Mouse (Mus musculus): ENCODE results near the gene Cldn7.
"Not testable (repeated sequence)": the region's sequence is repeated elsewhere in the genome, so short reads cannot be mapped to it uniquely, and the experiment has no call there.

Cldn7 gene

DNA sequence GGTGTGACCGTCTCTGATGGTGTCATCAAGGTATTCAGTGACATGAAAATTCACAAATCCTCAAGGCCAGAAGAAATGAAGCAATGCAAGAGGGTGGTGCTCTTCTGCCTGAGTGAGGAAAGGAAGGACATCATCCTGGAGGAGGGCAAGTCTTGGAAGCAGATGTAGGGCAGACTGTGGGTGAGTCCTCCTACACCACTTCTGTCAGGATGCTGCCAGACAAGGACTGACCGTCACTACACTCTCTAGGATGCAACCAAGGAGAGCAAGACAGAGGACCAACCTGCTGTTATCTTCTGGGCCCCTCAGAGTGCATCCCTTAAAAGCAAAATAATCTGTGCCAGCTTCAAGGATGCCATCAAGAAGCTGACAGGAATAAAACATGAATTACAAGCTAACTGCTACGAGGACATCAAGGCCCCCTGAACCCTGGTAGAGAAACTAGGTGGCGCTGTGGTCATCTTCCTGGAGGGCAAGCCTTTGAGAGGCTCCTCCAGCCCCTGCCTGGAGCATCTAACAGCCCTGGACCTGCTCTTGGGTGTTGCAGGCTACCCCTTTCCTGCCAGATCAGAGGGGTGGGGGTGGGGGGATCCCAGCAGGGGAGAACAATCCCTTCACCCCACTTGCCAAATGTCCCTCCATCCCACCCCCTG, 13.6 kb upstream of the Cldn7 start:
- CTCF ChIA-PET, result interaction anchor here (0.6 to 1.0 kb wide), 3 partner anchors 15 to 149 kb away, joined by 3 read pairs; no protein-coding TSS in a partner anchor

DNA sequence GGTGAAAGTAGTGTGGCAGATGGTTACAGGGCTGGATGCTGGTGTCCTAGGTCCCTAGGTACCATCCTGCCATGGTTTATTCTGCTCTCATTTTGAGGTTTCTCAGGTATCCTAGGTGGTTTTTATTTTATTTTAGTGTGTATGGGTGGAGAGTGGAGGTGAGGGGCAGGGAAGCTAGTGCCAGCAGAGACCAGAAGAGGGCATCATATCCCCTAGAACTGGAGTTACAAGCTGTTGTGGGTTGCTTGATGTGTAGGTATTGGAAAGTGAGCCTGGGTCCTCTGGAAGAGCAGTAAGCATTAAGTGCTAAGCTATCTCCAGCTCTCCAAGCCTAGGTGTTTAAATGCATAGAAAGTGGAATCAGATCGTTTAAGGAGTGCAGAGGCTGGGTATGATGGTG, 12.3 kb upstream of the Cldn7 start:
- CTCF ChIA-PET, result no interaction called here

DNA sequence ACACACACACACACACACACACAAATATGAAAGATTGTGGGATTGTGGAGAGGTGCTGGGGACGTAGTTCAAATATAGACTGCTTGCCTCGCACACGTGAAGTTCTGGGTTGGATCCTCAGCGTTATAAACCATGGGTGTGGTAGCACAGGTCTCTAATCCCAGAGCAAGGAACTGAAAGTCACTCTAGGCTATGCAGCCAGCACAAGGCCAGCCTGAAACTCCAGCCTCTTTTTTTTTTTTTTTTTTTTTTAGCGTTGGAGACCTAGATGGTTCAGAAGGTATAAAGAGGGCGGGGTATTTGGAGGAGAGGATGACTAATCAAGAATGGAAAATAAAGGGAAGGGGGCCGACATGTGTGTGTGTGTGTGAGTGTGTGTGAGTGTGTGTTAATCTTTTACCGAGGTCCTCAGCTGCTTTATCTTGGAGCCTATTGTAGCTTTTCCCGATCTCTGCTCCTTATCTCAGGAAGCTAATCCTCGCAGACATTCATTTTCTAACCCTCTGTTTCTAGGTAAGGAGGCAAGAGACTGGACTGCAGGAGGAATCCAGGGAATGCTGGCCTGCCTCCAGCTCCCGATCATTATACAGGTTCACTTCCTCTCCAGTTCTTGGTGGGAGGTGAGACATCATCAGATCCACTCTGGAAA, 11.2 kb upstream of the Cldn7 start:
- CTCF ChIA-PET, result interaction anchor here (1.1 kb wide), 1 partner anchor 10 kb away, joined by 3 read pairs; no protein-coding TSS in a partner anchor

DNA sequence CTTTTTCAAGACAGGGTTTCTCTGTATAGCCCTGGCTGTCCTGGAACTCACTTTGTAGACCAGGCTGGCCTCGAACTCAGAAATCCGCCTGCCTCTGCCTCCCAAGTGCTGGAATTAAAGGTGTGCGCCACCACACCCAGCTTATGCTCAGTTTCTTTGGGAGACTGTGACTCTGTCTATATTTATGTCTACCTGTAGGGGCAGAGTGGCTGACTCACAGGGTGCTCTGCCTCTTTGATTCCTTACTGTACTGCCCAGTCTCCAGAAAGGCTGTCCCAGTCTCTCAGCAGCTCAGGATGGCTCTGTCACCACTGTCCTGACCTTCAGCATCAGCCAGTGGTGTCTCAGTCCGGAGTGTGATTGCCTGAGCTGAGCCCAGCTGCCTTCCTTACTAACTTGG, 9.0 kb upstream of the Cldn7 start:
- CTCF ChIA-PET, result not testable (repeated sequence)

DNA sequence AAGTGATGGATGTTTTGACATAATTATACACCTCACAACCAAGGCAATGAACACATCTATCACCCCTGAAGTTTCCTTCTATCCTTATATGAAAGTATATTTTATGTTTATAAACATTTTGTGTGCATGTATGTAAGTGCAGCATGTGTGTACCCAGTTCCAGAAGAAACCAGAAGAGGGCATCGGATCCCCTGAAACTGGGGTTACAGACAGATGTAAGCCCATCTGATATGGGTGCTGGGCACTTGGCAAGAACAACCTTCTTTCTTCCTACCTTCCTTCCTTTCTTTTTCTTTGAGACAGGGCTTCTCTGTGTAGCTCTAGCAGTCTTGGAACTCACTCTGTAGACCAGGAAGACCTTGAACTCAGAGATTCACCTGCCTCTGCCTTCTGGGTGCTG, 8.4 kb upstream of the Cldn7 start:
- CTCF ChIA-PET, result no interaction called here

DNA sequence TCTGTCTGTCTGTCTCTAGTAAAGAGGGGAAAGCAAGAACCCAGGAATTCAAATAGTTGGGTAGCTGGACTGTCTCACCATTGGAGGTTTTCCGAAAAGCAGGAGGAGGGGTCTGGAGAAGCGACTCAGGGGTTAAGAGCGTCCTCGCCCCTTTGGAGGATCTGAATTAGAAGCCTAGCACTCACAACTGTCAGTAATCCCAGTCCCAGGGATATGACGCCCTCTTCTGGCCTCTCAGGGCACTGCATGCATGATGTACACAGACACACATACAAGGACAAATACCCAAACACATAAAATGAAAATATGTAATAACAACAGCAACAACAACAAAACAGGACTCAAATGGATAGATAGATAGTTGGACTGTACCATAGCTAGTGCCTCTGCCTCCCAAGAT, 4.0 kb upstream of the Cldn7 start:
- CTCF ChIA-PET, result no interaction called here

DNA sequence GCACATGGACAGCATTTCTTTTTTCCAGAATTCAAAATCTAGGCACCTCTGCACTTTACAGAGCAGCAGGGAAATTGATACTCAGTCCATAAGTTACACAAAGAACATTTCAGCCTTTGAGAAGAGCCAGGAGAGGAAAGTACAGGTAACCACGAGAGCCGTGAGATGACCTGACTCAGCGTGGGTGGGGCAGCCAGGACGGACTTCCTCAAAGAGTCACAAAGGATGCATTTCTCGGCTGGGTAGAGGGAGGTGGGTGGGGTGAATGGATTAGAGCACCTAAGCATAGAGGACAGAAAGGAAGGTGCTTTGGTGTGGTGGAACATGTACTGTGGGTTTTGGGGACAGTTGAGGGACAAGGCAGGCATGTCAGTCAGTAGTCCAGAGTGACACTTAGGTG, 2.7 kb upstream of the Cldn7 start:
- CTCF ChIA-PET, result no interaction called here

DNA sequence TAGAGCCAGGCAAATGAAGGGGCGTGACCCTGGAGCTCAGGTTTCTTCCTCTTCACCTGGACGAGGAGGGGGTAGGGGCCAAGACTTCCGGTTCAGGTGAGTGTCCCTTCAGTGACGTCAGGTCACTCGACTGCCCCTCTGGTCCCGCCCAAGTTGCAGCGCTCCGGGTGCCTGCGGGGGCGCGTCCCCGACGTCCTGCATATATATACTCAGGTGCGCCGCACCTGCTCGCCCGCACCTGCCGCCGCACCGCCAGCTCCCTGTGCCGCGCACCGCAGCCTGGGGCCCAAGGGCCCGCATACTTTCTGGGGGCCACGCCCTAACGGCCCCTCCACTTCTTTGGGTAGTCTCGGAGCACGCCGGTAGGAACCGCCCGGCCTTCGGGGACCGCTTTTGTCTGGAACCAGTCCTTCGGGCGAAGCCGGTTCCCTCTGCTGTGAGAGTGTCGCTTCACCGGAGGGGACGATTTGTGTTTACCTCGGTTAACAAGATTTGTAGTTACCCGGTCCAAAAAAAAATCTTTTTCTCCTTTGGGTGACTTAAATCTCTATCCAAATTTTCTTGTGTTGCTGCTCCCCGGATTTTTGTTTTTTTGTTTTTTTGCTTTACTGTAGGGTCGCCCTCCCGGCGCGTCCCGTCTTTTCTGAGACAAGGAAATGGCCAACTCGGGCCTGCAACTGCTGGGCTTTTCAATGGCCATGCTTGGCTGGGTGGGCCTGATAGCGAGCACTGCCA, 859 bp downstream of the Cldn7 start:
- CTCF ChIA-PET, result interaction anchor here (1.0 kb wide), 1 partner anchor 18 kb away, joined by 3 read pairs; the partner anchor contains the start of gene Slc2a4

DNA sequence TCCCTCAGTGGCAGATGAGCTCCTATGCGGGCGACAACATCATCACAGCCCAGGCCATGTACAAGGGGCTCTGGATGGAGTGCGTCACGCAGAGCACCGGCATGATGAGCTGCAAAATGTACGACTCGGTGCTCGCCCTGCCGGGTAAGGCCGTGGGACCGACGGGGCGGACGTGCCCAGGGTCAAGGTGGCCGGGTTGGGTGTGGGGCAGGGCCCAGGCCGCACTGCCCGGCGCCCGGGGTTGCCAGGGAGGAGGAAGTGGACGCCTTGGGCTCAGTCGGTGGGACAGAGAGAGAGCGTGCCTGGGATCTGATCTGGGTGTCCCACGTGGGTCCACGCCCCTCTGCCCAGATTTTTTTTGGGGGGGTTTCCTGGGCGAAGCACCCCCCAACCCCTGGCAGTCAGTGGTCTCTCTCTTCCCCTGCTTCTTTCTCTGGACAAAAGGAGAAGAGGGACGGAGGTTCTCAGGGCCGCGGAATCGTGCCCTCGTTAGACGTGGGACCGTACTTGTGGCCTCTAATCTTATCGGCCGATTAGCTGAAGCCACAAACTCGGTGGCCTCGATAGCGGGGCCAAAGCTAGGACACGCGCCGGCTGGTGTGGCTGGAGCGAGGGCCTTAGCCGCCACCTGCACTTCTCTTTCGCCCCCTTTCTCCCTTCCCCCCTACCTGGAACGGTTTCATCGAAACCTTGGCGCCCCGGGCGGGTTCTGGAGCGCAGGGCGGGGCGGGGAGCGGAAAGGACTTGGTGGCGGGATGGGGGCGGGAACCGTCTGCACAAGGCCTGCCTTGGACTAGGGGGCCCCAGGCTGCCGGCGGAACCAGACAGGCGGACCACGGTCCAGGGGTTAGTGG, 1.7 kb downstream of the Cldn7 start:
- CTCF ChIA-PET, result no interaction called here

DNA sequence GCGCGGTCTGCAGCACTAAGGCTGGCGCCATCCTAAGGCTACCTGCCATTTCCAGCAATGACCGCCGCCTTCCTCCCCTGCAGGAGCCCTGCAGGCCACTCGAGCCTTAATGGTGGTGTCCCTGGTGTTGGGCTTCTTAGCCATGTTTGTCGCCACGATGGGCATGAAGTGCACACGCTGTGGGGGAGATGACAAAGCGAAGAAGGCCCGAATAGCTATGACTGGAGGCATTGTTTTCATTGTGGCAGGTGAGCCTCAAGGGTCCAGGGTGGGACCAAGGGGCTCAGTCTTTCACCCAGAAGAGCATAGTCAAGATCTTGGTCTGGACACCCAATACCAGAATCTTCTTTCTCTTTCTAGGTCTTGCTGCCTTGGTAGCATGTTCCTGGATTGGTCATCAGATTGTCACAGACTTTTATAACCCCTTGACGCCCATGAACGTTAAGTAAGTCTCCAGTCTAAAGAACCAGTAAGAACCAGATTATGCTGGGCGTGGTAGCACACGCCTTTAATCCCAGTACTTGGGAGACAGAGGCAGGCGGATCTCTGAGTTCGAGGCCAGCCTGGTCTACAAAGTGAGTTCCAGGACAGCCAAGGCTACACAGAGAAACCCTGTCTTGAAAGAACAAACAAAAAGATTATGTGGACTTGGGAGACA, 2.4 kb downstream of the Cldn7 start:
- CTCF ChIA-PET, result interaction anchor here (0.5 kb wide), 1 partner anchor 114 kb away, joined by 7 read pairs; no protein-coding TSS in a partner anchor

DNA sequence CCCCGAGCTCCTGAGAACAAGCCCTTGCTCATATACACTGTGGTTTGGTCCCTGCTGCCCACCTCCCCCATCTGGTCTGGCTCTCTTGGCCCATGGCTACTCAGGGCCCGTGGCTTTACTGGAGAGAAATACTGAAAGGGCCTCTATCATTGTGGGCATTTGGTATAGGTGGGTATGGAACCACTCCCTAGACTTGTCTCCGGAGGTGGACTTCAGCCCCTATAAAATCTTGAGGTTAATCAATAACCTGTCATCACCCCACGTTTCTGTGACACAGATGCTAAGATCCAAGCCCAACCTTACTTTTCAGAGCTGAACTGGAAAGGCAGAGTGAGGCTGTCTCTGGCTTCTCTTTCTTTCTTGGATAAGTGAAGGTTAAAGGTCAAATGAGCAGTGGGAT, 4.2 kb downstream of the Cldn7 start:
- CTCF ChIA-PET, result interaction anchor here (0.5 kb wide), 1 partner anchor 74 kb away, joined by 5 read pairs; no protein-coding TSS in a partner anchor

DNA sequence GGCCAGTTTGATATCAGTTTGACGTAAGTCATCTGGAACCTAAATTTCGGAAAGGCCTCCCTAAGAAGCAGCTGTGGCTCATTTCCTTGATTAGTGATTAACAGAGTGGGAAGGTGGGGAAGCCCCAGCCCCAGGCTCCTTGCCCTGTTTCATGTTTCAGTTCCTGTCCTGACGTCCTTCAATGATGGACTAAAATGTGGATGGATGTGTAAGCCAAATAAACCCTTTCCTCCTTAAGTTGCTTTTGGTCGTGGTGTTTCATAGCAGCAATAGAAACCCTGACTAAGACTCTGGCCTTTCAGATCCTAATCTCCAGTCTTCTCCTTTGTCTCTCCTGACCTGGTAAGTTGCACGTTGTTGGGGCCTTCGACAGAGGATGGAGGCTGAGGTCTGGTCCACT, 5.6 kb downstream of the Cldn7 start:
- CTCF ChIA-PET, result no interaction called here

DNA sequence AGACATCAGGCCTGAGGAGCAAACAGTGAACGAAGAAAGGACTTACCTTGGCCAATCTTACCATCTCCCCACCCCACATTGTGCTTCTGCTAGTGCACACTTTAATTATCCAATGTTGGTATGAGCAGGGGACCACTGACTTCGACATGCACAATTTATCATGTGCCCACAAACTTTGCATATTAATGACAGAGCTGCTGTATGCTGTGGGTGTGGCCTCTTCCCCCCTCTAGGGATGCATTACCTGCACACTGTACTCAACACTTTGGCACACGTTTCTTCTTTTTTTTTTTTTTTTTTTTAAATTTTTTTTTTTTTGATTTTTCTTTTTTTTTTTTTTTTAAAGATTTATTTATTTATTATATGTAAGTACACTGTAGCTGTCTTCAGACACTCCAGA, 6.2 kb downstream of the Cldn7 start:
- CTCF ChIA-PET, result interaction anchor here (0.6 kb wide), 1 partner anchor 33 kb away, joined by 3 read pairs; no protein-coding TSS in a partner anchor

DNA sequence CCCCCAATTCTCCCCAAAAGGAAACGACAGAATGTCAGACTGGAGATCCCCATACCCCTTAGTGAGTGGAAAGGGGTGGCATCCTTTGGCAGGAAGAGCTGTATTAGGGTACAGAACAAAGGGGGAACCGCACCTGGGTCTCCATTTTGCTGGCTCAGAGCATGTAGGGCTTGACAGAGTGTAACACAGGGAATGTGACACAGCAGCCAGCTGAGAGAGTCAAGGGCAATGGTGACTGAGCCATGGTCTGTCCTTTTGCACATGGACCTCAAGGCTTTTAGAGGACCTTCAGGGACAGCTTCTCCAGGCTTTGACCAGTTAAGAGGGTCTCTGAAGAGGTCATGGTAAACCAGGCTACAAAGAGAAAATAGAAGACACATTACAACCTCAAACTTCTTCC, 10.3 kb downstream of the Cldn7 start:
- CTCF ChIA-PET, result interaction anchor here (0.6 to 0.9 kb wide), 3 partner anchors 16 to 93 kb away, joined by 3 to 4 read pairs (median 4); no protein-coding TSS in a partner anchor

DNA sequence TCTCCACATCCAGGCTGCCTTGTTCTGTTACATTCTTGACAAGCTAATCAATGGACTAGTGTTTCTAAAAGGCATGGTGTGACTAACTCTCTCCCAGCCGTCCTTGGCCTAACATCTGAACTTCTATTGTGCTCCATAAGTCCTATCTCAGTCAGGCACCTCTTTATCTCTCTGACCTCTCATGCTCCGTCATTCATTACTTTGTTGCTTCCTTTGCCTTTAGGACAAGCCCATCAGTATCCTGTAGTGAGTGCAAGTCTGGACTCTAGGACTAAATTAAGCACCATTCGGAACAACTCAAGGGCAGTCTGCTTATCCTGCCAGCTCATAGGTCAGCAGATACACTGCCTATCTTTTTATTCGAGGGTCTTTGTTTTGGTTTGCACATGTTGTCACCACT, 11.7 kb downstream of the Cldn7 start:
- CTCF ChIA-PET, result no interaction called here

DNA sequence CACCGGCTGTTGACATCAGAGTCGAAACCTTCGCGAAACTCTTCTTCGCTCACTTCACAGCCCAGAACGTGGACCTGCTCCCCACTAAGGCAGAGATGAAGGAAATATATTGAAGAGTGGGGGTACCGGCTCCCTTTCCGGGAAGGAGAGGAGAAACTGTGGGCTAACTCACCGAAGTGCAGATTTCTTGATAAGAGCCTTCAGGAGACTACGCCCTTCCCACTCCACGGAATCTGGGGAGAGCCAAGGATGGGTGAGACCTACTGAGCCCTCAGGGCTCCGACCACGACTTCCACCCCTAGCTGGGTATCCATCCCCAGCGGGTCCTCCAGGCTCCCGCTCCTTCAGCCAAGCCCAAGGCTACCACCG, 15.2 kb downstream of the Cldn7 start:
- CTCF ChIA-PET, result no interaction called here

DNA sequence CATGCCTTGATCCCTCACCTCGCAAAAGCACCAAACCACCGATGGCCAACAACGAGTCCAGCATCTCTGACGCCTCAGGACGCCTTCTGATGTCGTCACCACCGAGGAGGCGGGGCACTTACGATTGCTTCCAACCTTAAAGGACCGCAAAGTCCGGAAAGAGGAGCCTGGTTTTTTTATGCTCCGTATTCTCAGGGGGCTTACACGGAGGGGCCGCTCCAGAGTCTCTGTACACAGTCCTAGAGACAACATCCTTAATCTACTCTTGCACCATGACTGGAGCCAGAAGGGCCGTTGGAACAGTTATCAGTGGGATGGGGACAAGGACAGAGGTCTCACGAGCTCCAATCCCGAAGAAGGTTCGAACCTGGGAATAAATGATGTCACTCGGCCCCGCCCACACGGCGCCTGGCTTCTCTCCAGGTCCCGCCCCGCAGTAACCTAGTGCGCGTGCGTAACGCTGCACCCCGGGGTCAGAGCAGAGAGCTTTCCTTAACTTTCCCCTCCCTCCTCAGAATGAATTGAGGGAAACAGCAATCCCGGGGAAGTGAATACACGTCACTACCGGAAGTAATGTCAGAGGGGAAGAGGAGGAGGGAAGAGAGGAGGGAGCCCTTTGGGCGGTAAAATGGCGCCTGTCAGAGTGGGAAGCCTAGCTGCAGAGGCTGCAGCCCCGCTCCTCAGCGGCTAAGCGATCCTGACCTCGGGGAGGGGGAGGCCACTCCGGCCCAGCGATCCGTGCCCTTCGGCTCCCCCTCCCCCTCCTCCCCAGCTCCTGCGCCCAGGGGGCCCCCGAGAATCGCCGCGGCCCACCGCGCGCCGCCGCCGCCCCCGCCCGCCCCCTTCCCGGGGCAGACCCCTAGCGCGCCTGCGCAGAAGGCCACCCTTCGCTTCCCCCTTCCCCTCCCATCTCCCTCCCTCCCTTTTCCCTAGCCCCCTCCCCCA, 15.9 kb downstream of the Cldn7 start:
- CTCF ChIA-PET, result interaction anchor here (0.6 kb wide), 1 partner anchor 21 kb away, joined by 3 read pairs; no protein-coding TSS in a partner anchor

DNA sequence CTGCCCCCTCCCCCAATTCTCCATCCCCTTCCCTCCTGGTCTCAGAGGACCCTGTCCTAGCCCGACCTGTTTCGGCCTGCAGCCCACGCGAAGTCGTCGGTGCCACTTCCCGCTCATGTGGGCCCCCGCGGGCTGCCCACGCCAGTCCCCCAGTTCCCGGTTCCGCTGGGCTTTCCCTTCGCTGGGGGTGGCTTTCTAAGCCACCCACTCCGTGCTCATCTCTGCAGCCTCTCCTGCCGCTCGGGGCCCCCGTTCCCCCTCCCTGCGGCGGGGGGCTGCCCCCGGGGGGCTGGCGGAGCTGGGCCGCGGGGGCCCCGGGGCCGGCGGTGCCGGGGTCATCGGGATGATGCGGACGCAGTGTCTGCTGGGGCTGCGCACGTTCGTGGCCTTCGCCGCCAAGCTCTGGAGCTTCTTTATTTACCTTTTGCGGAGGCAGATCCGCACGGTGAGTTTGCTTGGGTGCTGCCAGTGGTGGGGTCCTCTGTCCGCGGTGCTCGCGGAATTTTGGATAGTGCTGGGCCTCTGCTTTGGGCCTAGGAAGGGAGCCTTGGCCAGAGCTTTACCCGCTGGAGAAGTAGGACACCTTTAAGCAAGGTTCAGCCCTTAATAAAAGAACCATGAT, 16.7 kb downstream of the Cldn7 start, which contains the start of gene Ctdnep1:
Ctdnep1 (plus strand) TSS at position 16 of the 622 bp plus-strand sequence.
- CTCF ChIA-PET, result interaction anchor here (1.2 kb wide), 1 partner anchor 22 kb away, joined by 3 read pairs; no protein-coding TSS in a partner anchor

DNA sequence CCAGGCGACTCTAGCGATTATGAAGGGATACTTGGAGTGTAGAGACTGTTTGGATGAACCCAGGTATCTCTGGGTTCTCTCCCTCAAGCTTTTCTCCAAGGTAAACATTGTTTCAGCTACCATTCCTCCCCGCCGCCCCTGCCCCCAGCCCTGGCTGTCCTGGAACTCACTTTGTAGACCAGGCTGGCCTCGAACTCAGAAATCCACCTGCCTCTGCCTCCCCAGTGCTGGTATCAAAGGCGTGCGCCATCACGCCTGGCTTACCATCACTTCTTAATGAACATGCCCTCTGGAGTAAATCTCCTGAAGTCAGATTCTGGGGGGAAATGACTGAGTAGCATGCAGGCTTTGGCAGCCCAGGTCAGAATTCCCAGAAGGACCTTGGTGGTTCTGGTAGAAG, 17.6 kb downstream of the Cldn7 start, which contains the start of gene Elp5:
Elp5 (minus strand) TSS at position 293 of the 400 bp plus-strand sequence.
- CTCF ChIA-PET, result interaction anchor here (1.2 kb wide), 1 partner anchor 21 kb away, joined by 3 read pairs; no protein-coding TSS in a partner anchor
